Mouse (Mus musculus): Measurements from ENCODE around the gene Tlr12. TPM values are rescaled to one million over a fixed set of nuclear protein-coding genes. Genes with fewer than 3 reads are reported as not detected.

Tlr12 gene
- total and polyA plus RNA-seq, 3 experiments: 0.04 to 0.14 (median 0.12) TPM

- H3K9me3 ChIP-seq (replicated peaks; ENCODE audit: low read length): no peaks in the 10 kb centered on the region
- in situ Hi-C loops (cut with MboI; ENCODE audit: low pct_ligation_motif_present, low pct_unique_long_range_greater_than_20kb, low sequenced_read_pairs) (no loop called here), dilution Hi-C loops (cut with MboI; ENCODE audit: extremely low pct_ligation_motif_present, extremely low pct_unique_long_range_greater_than_20kb, low sequenced_read_pairs) (no loop called here)
- TF ChIP-seq MAX (IDR thresholded peaks at IDR 0.05; ENCODE audit: low read length) (no peak), MAZ (IDR thresholded peaks at IDR 0.05; ENCODE audit: low read depth, low read length) (no peak), ELF1 (IDR thresholded peaks at IDR 0.05; ENCODE audit: low read depth, low read length) (no peak), TCF12 (IDR thresholded peaks at IDR 0.05; ENCODE audit: low read depth, low read length) (no peak), EP300 (IDR thresholded peaks at IDR 0.05; ENCODE audit: low read length) (no peak), HCFC1 (IDR thresholded peaks at IDR 0.05; ENCODE audit: low read depth, low read length) (no peak), BHLHE40 (IDR thresholded peaks at IDR 0.05; ENCODE audit: low read depth, low read length) (no peak), NRF1 (IDR thresholded peaks at IDR 0.05; ENCODE audit: low read depth, low read length) (no peak), CHD1 (IDR thresholded peaks at IDR 0.05; ENCODE audit: low read depth, low read length) (no peak), ZMIZ1 (IDR thresholded peaks at IDR 0.05; ENCODE audit: low read depth, low read length) (no peak), POLR2AphosphoS2 (IDR thresholded peaks at IDR 0.05; ENCODE audit: low read depth, low read length) (no peak), RAD21 (IDR thresholded peaks at IDR 0.05; ENCODE audit: low read depth, low read length) (no peak), E2F4 (IDR thresholded peaks at IDR 0.05; ENCODE audit: insufficient replicate concordance, low read depth, low read length) (no peak), JUND (conservative IDR thresholded peaks at IDR 0.05; ENCODE audit: low read depth, low read length) (no peak), USF2 (conservative IDR thresholded peaks at IDR 0.05; ENCODE audit: low read depth, low read length) (no peak)
- no peak overlapping the region for H3K9ac ChIP-seq (ENCODE audit: insufficient read depth, low read depth)
- H3K4me3 ChIP-seq (replicated peaks in 1 of 3; ENCODE audit: low read depth in 2 of 3, low read length in 2 of 3, poor library complexity in 1 of 3): no peak overlapping the region
- H3K27me3 ChIP-seq (replicated peaks): peaks cover 6% of the 10 kb centered on the region
- no peak for DNase-seq (ENCODE audit: extremely low read depth)
- no peak overlapping the region for H3K27ac ChIP-seq (ENCODE audit: insufficient read depth, low read depth)
- no peaks in the 10 kb centered on the region for H3K36me3 ChIP-seq (replicated peaks in 1 of 2; ENCODE audit: control insufficient read depth in 1 of 2, insufficient read depth in 1 of 2, low read length in 1 of 2)
- H3K79me2 ChIP-seq (replicated peaks; ENCODE audit: control insufficient read depth, extremely low read depth, insufficient read depth, poor library complexity, severe bottlenecking): no peaks in the 10 kb centered on the region
- H3K4me2 ChIP-seq (ENCODE audit: insufficient read depth, low read depth, poor library complexity, severe bottlenecking): no peak overlapping the region
- H3K4me1 ChIP-seq (ENCODE audit: control insufficient read depth in 1 of 2, insufficient read depth in 2 of 2): peaks cover 0 to 20% of the 10 kb centered on the region in 2 experiments; a peak in 2 of 4 replicates
Observed at GRCm38 (mm10) chr4:128648567-128649255, 30.3 kb upstream of the Tlr12 start.

GRCm38 (mm10) chr4:128646762-128647161, 28.3 kb upstream of the Tlr12 start:
- Histone ChIP-seq H3K9me3 (replicated peaks; ENCODE audit: low read length) (no peaks in the 10 kb centered on the region), H3K4me1 (ENCODE audit: control insufficient read depth in 1 of 2, insufficient read depth in 2 of 2) (peaks cover 0 to 20% of the 10 kb centered on the region in 2 experiments; a peak in 2 of 4 replicates), H3K4me3 (replicated peaks in 1 of 3; ENCODE audit: low read depth in 2 of 3, low read length in 2 of 3, poor library complexity in 1 of 3) (no peak overlapping the region), H3K4me2 (ENCODE audit: insufficient read depth, low read depth, poor library complexity, severe bottlenecking) (no peak overlapping the region), H3K27ac (ENCODE audit: insufficient read depth, low read depth) (no peak overlapping the region), H3K9ac (ENCODE audit: insufficient read depth, low read depth) (no peak overlapping the region), H3K27me3 (replicated peaks) (peaks cover 1% of the 10 kb centered on the region), H3K79me2 (replicated peaks; ENCODE audit: control insufficient read depth, extremely low read depth, insufficient read depth, poor library complexity, severe bottlenecking) (no peaks in the 10 kb centered on the region), H3K36me3 (replicated peaks in 1 of 2; ENCODE audit: control insufficient read depth in 1 of 2, insufficient read depth in 1 of 2, low read length in 1 of 2) (no peaks in the 10 kb centered on the region)
- in situ Hi-C loops (cut with MboI; ENCODE audit: low pct_ligation_motif_present, low pct_unique_long_range_greater_than_20kb, low sequenced_read_pairs) (no loop called here), dilution Hi-C loops (cut with MboI; ENCODE audit: extremely low pct_ligation_motif_present, extremely low pct_unique_long_range_greater_than_20kb, low sequenced_read_pairs) (no loop called here)
- TF ChIP-seq ZMIZ1 (IDR thresholded peaks at IDR 0.05; ENCODE audit: low read depth, low read length): no peak
- TF ChIP-seq HCFC1 (IDR thresholded peaks at IDR 0.05; ENCODE audit: low read depth, low read length): no peak
- TF ChIP-seq CHD1 (IDR thresholded peaks at IDR 0.05; ENCODE audit: low read depth, low read length): no peak
- no peak for TF ChIP-seq CTCF (conservative IDR thresholded peaks at IDR 0.05 in 1 of 2, IDR thresholded peaks at IDR 0.05 in 1 of 2; ENCODE audit: low read depth in 2 of 2, low read length in 2 of 2)
- no peak for TF ChIP-seq NRF1 (IDR thresholded peaks at IDR 0.05; ENCODE audit: low read depth, low read length)
- TF ChIP-seq PAX5 (IDR thresholded peaks at IDR 0.05; ENCODE audit: low read length): no peak
- DNase-seq (ENCODE audit: extremely low read depth): no peak

Data from CH12.LX (cell line).